Mouse (Mus musculus) midbrain, embryonic 16.5 days (tissue): Measurements from ENCODE around the gene Tep1. TPM values are rescaled to one million over a fixed set of nuclear protein-coding genes. Genes with fewer than 3 reads are reported as not detected.

ENCODE experiments used
- ATAC-seq: fragments of 200-750 bp; cut with Nextera tagmentation; 2 replicates; pipeline ENCODE4 v1.8.0; 2017; ENCODE audit warnings: moderate TSS enrichment
- H3K27ac ChIP-seq: fragments of 300-500 bp; sonication (generic); 2 replicates; pipeline ENCODE4 v1.5.1; 2014; ENCODE audit warnings: mild to moderate bottlenecking, low read length, mixed read lengths
- H3K27me3 ChIP-seq: fragments of 300-500 bp; sonication (generic); 2 replicates; pipeline ENCODE4 v1.6.1; 2014; ENCODE audit warnings: low read depth, low read length, mixed read lengths; ENCODE audit not compliant: control insufficient read depth, insufficient read depth
- H3K36me3 ChIP-seq: fragments of 300-500 bp; sonication (generic); 2 replicates; pipeline ENCODE4 v1.6.1; 2014; ENCODE audit warnings: mild to moderate bottlenecking, low read length, moderate library complexity, mixed read lengths; ENCODE audit not compliant: control insufficient read depth, insufficient read depth
- H3K4me1 ChIP-seq: fragments of 300-500 bp; sonication (generic); 2 replicates; pipeline ENCODE4 v1.6.1; 2014; ENCODE audit warnings: mild to moderate bottlenecking, low read length, mixed read lengths; ENCODE audit not compliant: control insufficient read depth, insufficient read depth
- H3K4me2 ChIP-seq: fragments of 300-500 bp; sonication (generic); 2 replicates; pipeline ENCODE4 v1.6.1; 2014; ENCODE audit warnings: mild to moderate bottlenecking, low read length, mixed read lengths
- H3K4me3 ChIP-seq: fragments of 300-500 bp; sonication (generic); 2 replicates; pipeline ENCODE4 v1.5.1; 2014; ENCODE audit warnings: low read depth, mild to moderate bottlenecking, low read length, moderate library complexity, mixed read lengths
- H3K9ac ChIP-seq: fragments of 300-500 bp; sonication (generic); 2 replicates; pipeline ENCODE4 v1.6.1; 2014; ENCODE audit warnings: low read depth, low read length, mixed read lengths
- H3K9me3 ChIP-seq: fragments of 300-500 bp; sonication (generic); replicated peaks from 2 replicates; pipeline ENCODE4 v1.6.1; 2014; ENCODE audit warnings: mild to moderate bottlenecking, low read length, mixed read lengths; ENCODE audit not compliant: control insufficient read depth, poor library complexity, severe bottlenecking
- WGBS: fragments of 180-500 bp; shearing (Covaris S2); extraction: QIAGEN DNeasy Blood & Tissue Kit; methylation state at CpG from one replicate; pipeline ENCODE4 v1.1.7; 2014; 5-methylcytosine and 5-hydroxymethylcytosine counted together
- polyA plus RNA-seq: library from polyadenylated mRNA; unstranded; fragments of >200 nt; fragmentation: Nextera tagmentation; extraction: Ambion mirVana; gene quantifications from 2 replicates; pipeline ENCODE4 v1.2.1, GENCODE M21; 2015

Gene Tep1
- polyA plus RNA-seq, 1 experiment from 2014 or later = 1.6 TPM

DNA sequence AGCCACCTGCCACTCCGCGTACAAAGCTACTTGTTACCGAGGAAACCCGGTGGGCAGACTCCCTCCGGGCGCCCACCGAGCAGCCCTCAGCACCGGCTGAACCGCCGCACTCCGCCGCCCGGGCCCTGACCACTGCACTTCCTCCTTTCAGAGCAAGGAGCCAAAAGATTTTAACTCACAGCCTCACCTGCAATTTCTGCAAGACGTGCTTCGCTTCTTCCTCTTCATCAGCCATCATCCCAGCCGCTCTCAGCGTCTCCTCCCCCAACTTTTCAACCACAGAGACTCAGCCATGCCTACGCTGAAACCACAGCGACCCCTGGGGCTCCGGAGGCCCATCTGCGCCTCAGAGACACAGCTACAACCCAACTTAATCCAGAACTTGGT lies 85.1 kb downstream of the Tep1 start, which contains the start of gene Ttc5:
Ttc5 (minus strand) TSS at position 269 of the 387 bp plus-strand sequence.
- peaks cover 11% of the 10 kb centered on the region for H3K36me3 ChIP-seq
- WGBS = under 1% methylated on average over 21 of the region's 21 CpGs
- ATAC-seq = peak; percentile 97

DNA sequence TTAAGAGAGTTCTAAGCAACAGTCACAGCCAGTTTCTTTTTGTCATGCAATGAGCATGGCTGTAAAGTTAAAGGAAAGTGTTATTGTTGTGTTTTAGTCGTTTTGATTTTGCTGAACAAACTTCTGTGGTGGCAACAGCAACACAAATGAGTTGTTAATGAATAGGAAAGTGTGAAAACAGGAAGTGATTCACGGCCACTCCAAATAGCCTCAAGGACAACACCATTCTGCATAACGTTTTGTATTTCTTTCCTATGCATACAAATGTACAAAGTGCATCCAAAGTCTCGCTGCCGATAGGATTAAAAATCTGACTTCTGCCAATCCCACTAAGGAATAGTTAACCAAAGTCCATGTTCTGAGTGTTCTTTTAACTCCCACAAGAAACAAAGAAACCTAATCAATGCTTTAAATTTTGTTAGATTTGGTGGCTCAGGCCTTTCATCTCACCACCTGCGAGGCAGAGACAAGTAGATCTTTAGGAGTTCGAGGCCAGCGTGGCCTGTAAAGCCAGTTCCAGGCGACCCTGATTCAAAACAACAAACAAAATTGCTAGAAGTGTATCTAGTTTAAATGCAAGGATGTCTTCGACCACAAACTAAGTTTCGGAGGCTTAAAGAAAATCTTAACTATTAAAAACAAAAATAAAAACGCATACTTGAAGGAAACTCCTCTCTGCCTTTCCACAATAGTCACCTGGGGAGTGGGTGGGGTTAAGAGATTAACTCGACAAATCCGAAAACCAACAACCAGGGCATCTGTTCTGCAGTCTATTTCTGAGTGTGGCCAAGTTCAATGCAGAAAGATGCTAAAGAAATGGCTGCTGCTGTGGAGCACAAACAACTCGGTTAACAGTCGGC lies 85.7 kb downstream of the Tep1 start:
- Histone ChIP-seq H3K9ac (peak overlapping the region; percentile 81), H3K4me1 (peaks cover 15% of the 10 kb centered on the region), H3K36me3 (peaks cover 16% of the 10 kb centered on the region), H3K27ac (peak overlapping the region; percentile 86), H3K9me3 (0 out of 2 replicates have a peak, but pooled peaks cover 3% of the 10 kb centered on the region), H3K27me3 (no peaks in the 10 kb centered on the region), H3K4me3 (peak overlapping the region; percentile 81), H3K4me2 (peak overlapping the region; percentile 73)
- ATAC-seq = peak; percentile 4; the same call in 1 of the 2 replicates
- 26% methylated on average over 16 of the region's 16 CpGs for WGBS

More for the DNA sequence above, 85.1 kb downstream of the Tep1 start, which contains the start of gene Ttc5:
- H3K27ac ChIP-seq = peak within 1 kb of the TSS; percentile 86
- H3K4me2 ChIP-seq = peak within 1 kb of the TSS; percentile 73
- peak within 1 kb of the TSS; percentile 81 for H3K9ac ChIP-seq
- 0 out of 2 replicates have a peak, but pooled peaks cover 3% of the 10 kb centered on the region for H3K9me3 ChIP-seq
- H3K4me3 ChIP-seq = peak within 1 kb of the TSS; percentile 81
- H3K4me1 ChIP-seq = peaks cover 15% of the 10 kb centered on the region
- no peaks in the 10 kb centered on the region for H3K27me3 ChIP-seq

DNA sequence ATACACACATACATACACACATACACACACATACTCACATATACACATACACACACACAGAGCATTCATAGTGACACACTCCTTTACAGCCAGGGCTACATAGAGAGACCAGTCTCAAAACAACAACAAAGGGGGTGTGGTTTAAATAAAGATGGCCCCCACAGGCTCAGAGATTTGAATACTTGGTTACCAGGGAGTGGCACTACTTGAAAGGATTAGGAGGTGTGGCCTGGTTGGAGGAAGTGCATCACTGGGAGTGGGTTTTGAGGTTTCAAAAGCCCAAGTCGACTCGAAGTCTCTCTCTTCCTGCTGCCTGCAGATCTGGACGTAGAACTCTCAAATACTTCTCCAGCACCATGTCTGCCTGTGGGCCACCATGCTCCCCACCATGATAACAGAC lies 88.2 kb downstream of the Tep1 start:
- H3K9ac ChIP-seq = no peak overlapping the region
- no peak overlapping the region for H3K4me2 ChIP-seq
- no peaks in the 10 kb centered on the region for H3K27me3 ChIP-seq
- peaks cover 19% of the 10 kb centered on the region for H3K36me3 ChIP-seq
- no peak overlapping the region for H3K4me3 ChIP-seq
- WGBS = 94% methylated on average over 3 of the region's 3 CpGs
- no peak overlapping the region for H3K27ac ChIP-seq
- H3K4me1 ChIP-seq = peaks cover 15% of the 10 kb centered on the region
- no peak for ATAC-seq
- H3K9me3 ChIP-seq = 0 out of 2 replicates have a peak, but pooled peaks cover 3% of the 10 kb centered on the region

Other genes starting within 250 kb of the Tep1 start
- gene Olfr745, start 231.2 kb downstream of the Tep1 start, polyA plus RNA-seq = not detected in 2 replicates
- gene Olfr746, start 223.5 kb downstream of the Tep1 start, polyA plus RNA-seq = not detected in 2 replicates
- gene Olfr747, start 177.4 kb downstream of the Tep1 start, polyA plus RNA-seq = not detected in 2 replicates
- gene Olfr748, start 163.2 kb downstream of the Tep1 start, polyA plus RNA-seq = not detected in 2 replicates
- not detected in 2 replicates for gene Olfr749, start 125.5 kb downstream of the Tep1 start, polyA plus RNA-seq
- gene Ttc5, start 85.0 kb downstream of the Tep1 start, polyA plus RNA-seq = 132 and 133 TPM in 2 replicates
- not detected in 2 replicates for gene Ccnb1ip1, start 62.8 kb downstream of the Tep1 start, polyA plus RNA-seq
- 39.1 and 41.5 TPM in 2 replicates for gene Parp2, start 62.7 kb downstream of the Tep1 start, polyA plus RNA-seq
- gene Klhl33, start 26.9 kb upstream of the Tep1 start, polyA plus RNA-seq = 2.4 and 2.8 TPM in 2 replicates
- 113 and 117 TPM in 2 replicates for gene Osgep, start 54.3 kb upstream of the Tep1 start, polyA plus RNA-seq
- gene Apex1, start 54.4 kb upstream of the Tep1 start, polyA plus RNA-seq = 173 and 193 TPM in 2 replicates
- gene Pip4p1, start 60.3 kb upstream of the Tep1 start, polyA plus RNA-seq = 95.0 and 99.5 TPM in 2 replicates
- gene Pnp, start 60.5 kb upstream of the Tep1 start, polyA plus RNA-seq = 20.8 and 22.8 TPM in 2 replicates
- gene Gm49342, start 74.0 kb upstream of the Tep1 start, polyA plus RNA-seq = not detected in 2 replicates
- 1.1 and 1.3 TPM in 2 replicates for gene Pnp2, start 85.4 kb upstream of the Tep1 start, polyA plus RNA-seq
- gene Rnase10, start 137.2 kb upstream of the Tep1 start, polyA plus RNA-seq = not detected in 2 replicates
- gene Rnase9, start 171.3 kb upstream of the Tep1 start, polyA plus RNA-seq = not detected in 2 replicates
- not detected in 2 replicates for gene Rnase11, start 179.6 kb upstream of the Tep1 start, polyA plus RNA-seq
- gene Rnase12, start 187.1 kb upstream of the Tep1 start, polyA plus RNA-seq = not detected in 2 replicates
- 0.07 TPM in 1 of 2 replicates, not detected in the other for gene Olfr750, start 203.9 kb upstream of the Tep1 start, polyA plus RNA-seq
- gene Rnase4, start 220.5 kb upstream of the Tep1 start, polyA plus RNA-seq = 13.6 and 15.2 TPM in 2 replicates
- 3.1 and 3.2 TPM in 2 replicates for gene Ang, start 220.6 kb upstream of the Tep1 start, polyA plus RNA-seq
- not detected in 2 replicates for gene Eddm3b, start 243.9 kb upstream of the Tep1 start, polyA plus RNA-seq